Mouse (Mus musculus): Measurements from ENCODE around the gene Ints7. TPM values are rescaled to one million over a fixed set of nuclear protein-coding genes. Genes with fewer than 3 reads are reported as not detected.

The Ints7 gene
- total and polyA plus RNA-seq, 2 experiments from 2014 or later, result 15.1 to 33.2 TPM

GRCm38 (mm10) chr1:191668030-191668429 is 92.6 kb downstream of the Ints7 start:
- no peak for DNase-seq (ENCODE audit: low spot score)
- H3K36me3 ChIP-seq (replicated peaks; ENCODE audit: control insufficient read depth, insufficient read depth, low read length), result no peaks in the 10 kb centered on the region
- no peaks in the 10 kb centered on the region for H3K4me1 ChIP-seq (ENCODE audit: control insufficient read depth, insufficient read depth)
- ATAC-seq (ENCODE audit: insufficient read depth, low read depth), result no peak
- no peak overlapping the region for H3K27ac ChIP-seq (ENCODE audit: low read depth)
- no peak overlapping the region for H3K4me3 ChIP-seq (ENCODE audit: low read depth, low read length)
- H3K27me3 ChIP-seq (ENCODE audit: control insufficient read depth, insufficient read depth, low read length), result no peaks in the 10 kb centered on the region
- no peak overlapping the region for H3K4me2 ChIP-seq (ENCODE audit: low read depth, low read length)
- no peaks in the 10 kb centered on the region for H3K9me3 ChIP-seq (replicated peaks; ENCODE audit: control insufficient read depth, low read length)
- 71% methylated on average over 9 of the region's 9 CpGs for WGBS
- no peak overlapping the region for H3K9ac ChIP-seq (replicated peaks; ENCODE audit: low read depth, low read length)
- TF ChIP-seq EP300 (IDR thresholded peaks at IDR 0.05; ENCODE audit: low read depth) (no peak), CTCF (IDR thresholded peaks at IDR 0.05; ENCODE audit: low read depth) (no peak)

Other genes with a start within 250 kb of the Ints7 start
- gene Tmem206, start 249.7 kb upstream of the Ints7 start, total RNA-seq (2014; rRNA removed; ENCODE audit: low replicate concordance), result 5.3 and 11.4 TPM in 2 replicates
- 10.4 and 10.9 TPM in 2 replicates for gene Tmem206, start 249.7 kb upstream of the Ints7 start, polyA plus RNA-seq (2015; fragmentation: Nextera tagmentation; extraction: Ambion mirVana)
- gene Ppp2r5a, start 172.4 kb upstream of the Ints7 start, total RNA-seq (2014; rRNA removed; ENCODE audit: low replicate concordance), result 109 and 125 TPM in 2 replicates
- gene Ppp2r5a, start 172.4 kb upstream of the Ints7 start, polyA plus RNA-seq (2015; fragmentation: Nextera tagmentation; extraction: Ambion mirVana), result 29.8 and 31.4 TPM in 2 replicates
- gene Dtl, start 92 bp upstream of the Ints7 start, total RNA-seq (2014; rRNA removed; ENCODE audit: low replicate concordance), result 4.1 and 7.6 TPM in 2 replicates
- 5.9 and 6.2 TPM in 2 replicates for gene Dtl, start 92 bp upstream of the Ints7 start, polyA plus RNA-seq (2015; fragmentation: Nextera tagmentation; extraction: Ambion mirVana)
- gene Lpgat1, start 142.2 kb downstream of the Ints7 start, total RNA-seq (2014; rRNA removed; ENCODE audit: low replicate concordance), result 25.0 and 32.7 TPM in 2 replicates
- 31.3 and 37.5 TPM in 2 replicates for gene Lpgat1, start 142.2 kb downstream of the Ints7 start, polyA plus RNA-seq (2015; fragmentation: Nextera tagmentation; extraction: Ambion mirVana)
- 14.8 and 28.2 TPM in 2 replicates for gene Nek2, start 245.8 kb downstream of the Ints7 start, total RNA-seq (2014; rRNA removed; ENCODE audit: low replicate concordance)
- 9.4 and 11.7 TPM in 2 replicates for gene Nek2, start 245.8 kb downstream of the Ints7 start, polyA plus RNA-seq (2015; fragmentation: Nextera tagmentation; extraction: Ambion mirVana)